Mouse (Mus musculus): Measurements from ENCODE around the gene Scrg1. TPM values are rescaled to one million over a fixed set of nuclear protein-coding genes. Genes with fewer than 3 reads are reported as not detected.

Scrg1 gene
- not detected in 2 replicates for polyA plus RNA-seq (2012)

DNA sequence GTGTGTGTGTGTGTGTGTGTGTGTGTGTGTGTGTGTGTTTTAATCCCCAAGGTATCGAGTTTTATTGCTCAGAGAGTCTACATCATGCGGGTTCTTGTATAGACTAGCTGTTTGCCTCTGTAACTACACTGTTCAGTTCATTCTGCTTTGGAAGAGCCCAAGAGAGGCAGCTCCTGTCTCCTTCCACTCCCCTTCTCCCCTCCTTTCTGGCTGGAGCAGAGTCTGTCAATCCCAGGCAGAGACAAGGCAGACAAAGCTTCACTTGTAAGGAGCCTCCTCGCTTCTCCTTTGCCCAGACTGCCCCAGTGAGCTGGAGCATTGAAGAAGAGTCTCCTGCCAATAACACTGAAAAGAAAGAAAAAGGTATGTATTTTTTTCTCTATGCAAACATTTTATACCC, at the start of gene Scrg1:
TSS of gene Scrg1 (plus strand) at position 159 of the 400 bp plus-strand sequence.
- Histone ChIP-seq H3K4me3 (replicated peaks) (no peak within 1 kb of the TSS), H3K27me3 (ENCODE audit: control insufficient read depth) (no peaks in the 10 kb centered on the region), H3K4me1 (ENCODE audit: control insufficient read depth) (no peaks in the 10 kb centered on the region), H3K36me3 (ENCODE audit: control insufficient read depth) (no peaks in the 10 kb centered on the region), H3K9me3 (ENCODE audit: control insufficient read depth, low read length) (no peaks in the 10 kb centered on the region)
- TF ChIP-seq TAL1 (IDR thresholded peaks at IDR 0.05; ENCODE audit: low read length) (no peak), GATA1 (IDR thresholded peaks at IDR 0.05; ENCODE audit: low read length) (no peak)

DNA sequence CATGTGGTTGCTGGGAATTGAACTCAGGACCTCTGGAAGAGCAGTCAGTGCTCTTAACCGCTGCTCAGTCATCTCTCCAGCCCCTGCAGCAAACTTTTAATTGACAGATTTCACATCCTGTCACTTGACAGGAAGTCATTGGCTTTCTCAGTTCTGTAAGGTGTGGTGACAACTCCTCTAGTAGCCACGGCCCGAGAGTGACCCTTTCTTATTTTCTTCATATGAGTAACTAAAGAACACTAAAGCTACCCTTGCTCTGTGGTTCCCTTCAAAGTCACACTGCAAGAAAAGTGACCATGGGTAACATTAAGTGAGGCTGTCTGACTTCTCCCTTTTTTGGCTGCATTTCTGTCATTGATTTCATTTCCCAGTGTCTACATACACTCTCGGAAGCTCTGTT, 49.4 kb upstream of the Scrg1 start:
- no peak for TF ChIP-seq TAL1 (IDR thresholded peaks at IDR 0.05; ENCODE audit: low read length)
- TF ChIP-seq GATA1 (IDR thresholded peaks at IDR 0.05; ENCODE audit: low read length) = no peak
- Histone ChIP-seq H3K4me3 (replicated peaks) (no peak overlapping the region), H3K9me3 (ENCODE audit: control insufficient read depth, low read length) (no peaks in the 10 kb centered on the region), H3K4me1 (ENCODE audit: control insufficient read depth) (no peaks in the 10 kb centered on the region), H3K27me3 (ENCODE audit: control insufficient read depth) (peaks cover 13% of the 10 kb centered on the region), H3K36me3 (ENCODE audit: control insufficient read depth) (no peaks in the 10 kb centered on the region)

DNA sequence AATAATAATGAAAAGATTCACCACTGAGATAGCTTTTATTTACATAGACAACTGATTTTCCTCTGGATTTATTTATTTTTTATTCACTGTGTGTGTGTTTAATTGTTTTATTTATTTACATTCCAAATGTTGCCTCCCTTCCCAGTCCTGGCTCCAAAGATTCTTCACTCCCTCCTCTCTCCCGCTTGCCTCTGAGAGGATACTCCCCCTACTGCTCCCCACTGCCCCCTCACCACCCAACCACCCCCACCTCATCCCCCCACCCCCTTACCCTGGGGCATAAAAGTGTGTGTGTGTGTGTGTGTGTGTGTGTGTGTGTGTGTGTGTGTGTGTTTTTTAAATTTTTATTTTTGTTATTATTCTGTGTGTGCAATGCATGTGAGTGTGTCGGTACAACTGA, 46.4 kb upstream of the Scrg1 start:
- Histone ChIP-seq H3K4me3 (replicated peaks) (no peak overlapping the region), H3K9me3 (ENCODE audit: control insufficient read depth, low read length) (no peaks in the 10 kb centered on the region), H3K36me3 (ENCODE audit: control insufficient read depth) (no peaks in the 10 kb centered on the region), H3K4me1 (ENCODE audit: control insufficient read depth) (no peaks in the 10 kb centered on the region), H3K27me3 (ENCODE audit: control insufficient read depth) (peaks cover 23% of the 10 kb centered on the region)
- TF ChIP-seq TAL1 (IDR thresholded peaks at IDR 0.05; ENCODE audit: low read length) (no peak), GATA1 (IDR thresholded peaks at IDR 0.05; ENCODE audit: low read length) (no peak)

DNA sequence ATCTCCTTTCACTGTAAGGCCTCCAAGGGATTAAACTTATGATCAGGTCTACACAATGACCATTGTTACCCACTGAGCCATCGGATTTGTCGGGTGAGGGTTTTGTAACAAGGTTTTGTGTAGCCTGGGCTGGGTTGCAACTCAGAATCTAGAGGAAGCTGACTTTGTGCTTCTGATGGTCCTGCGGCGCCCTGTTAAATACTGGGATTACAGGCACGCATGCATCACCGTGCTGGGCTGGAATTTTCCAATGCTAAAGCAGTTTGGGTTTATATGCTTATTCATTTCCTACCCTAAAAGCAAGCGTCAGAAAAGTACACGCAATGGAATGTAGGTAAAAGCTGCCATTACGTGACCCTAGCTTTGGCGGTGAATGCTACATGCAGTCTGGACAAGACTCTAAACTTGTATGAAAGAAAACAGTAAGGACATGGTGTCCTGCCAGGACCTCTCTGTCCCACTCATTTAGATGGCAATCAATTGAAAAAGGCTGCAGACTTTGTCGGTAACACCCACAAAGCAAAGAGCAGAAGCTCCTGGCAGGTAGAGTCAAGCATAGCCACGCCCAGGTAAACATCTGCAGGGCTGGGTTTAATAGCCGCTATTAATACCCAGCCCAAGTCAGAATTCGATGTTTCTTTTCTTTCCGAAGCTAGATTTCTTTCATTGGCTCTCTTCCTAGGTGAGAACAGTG, 45.8 kb upstream of the Scrg1 start:
- Histone ChIP-seq H3K36me3 (ENCODE audit: control insufficient read depth) (no peaks in the 10 kb centered on the region), H3K4me3 (replicated peaks) (no peak overlapping the region), H3K9me3 (ENCODE audit: control insufficient read depth, low read length) (no peaks in the 10 kb centered on the region), H3K4me1 (ENCODE audit: control insufficient read depth) (no peaks in the 10 kb centered on the region), H3K27me3 (ENCODE audit: control insufficient read depth) (peaks cover 23% of the 10 kb centered on the region)
- no peak for TF ChIP-seq TAL1 (IDR thresholded peaks at IDR 0.05; ENCODE audit: low read length)

DNA sequence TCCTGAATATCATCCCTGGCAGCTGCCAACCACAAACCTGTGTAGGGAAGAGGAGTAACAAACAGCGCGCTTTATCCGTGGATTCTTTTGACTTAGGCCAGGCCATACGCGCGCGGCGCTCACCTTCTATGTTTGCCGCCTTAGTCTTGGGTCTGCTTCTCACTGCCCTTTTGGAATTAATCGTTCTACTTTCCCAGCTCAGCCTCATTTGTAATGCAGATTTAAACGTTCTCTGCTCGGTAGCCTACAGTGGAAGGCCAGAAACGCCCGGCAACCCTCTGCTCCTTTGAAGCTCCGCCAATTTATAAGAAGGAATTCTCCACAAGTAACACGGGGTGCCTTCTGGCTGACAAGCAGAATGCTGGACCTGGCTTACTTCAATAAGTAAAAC, 45.3 kb upstream of the Scrg1 start:
- peaks cover 23% of the 10 kb centered on the region for H3K27me3 ChIP-seq (ENCODE audit: control insufficient read depth)
- no peaks in the 10 kb centered on the region for H3K9me3 ChIP-seq (ENCODE audit: control insufficient read depth, low read length)
- no peak overlapping the region for H3K4me3 ChIP-seq (replicated peaks)
- no peak for TF ChIP-seq TAL1 (IDR thresholded peaks at IDR 0.05; ENCODE audit: low read length)
- no peak for TF ChIP-seq GATA1 (IDR thresholded peaks at IDR 0.05; ENCODE audit: low read length)
- no peaks in the 10 kb centered on the region for H3K4me1 ChIP-seq (ENCODE audit: control insufficient read depth)
- H3K36me3 ChIP-seq (ENCODE audit: control insufficient read depth) = no peaks in the 10 kb centered on the region

DNA sequence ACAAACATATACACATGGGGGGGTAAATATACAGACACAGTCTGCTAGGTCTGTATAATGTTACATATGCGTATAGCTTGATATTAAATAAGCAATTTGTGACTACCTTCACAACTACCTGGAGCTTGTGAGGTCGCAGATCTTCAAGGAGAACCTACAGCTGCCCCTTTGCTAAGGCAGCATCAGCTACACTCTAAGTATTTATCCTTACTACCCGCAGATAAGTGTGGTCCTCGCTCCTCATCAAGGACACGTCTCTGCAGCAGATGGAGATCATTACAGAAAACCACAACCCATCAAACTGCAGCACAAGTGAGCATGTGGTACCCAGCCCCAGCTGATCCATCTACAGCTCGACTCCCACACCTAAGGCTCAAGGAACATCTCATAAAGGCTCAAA, 44.4 kb upstream of the Scrg1 start:
- Histone ChIP-seq H3K4me1 (ENCODE audit: control insufficient read depth) (no peaks in the 10 kb centered on the region), H3K27me3 (ENCODE audit: control insufficient read depth) (peaks cover 23% of the 10 kb centered on the region), H3K36me3 (ENCODE audit: control insufficient read depth) (no peaks in the 10 kb centered on the region), H3K4me3 (replicated peaks) (no peak overlapping the region), H3K9me3 (ENCODE audit: control insufficient read depth, low read length) (no peaks in the 10 kb centered on the region)
- TF ChIP-seq TAL1 (IDR thresholded peaks at IDR 0.05; ENCODE audit: low read length) = no peak
- no peak for TF ChIP-seq GATA1 (IDR thresholded peaks at IDR 0.05; ENCODE audit: low read length)

DNA sequence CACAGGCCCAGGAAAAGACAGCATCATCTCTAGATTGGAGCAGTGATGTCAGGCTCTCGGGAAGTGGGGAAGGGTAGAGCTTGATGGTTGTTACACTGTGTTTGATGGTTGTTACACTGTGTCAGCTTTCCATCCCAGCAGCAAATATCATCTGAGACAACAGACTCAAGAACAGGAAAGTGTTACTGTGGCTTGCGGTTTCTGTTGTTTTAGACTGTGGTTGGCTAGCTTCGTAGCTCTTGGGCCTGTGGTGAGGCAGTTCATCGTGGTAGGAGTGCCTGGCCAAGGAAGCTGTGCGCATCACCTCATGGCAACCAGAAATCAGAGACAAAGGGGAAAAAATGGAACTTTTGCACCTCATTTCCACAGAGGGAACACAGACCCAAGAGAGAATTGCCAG, 38.9 kb upstream of the Scrg1 start:
- no peaks in the 10 kb centered on the region for H3K4me1 ChIP-seq (ENCODE audit: control insufficient read depth)
- H3K27me3 ChIP-seq (ENCODE audit: control insufficient read depth) = peaks cover 5% of the 10 kb centered on the region
- H3K4me3 ChIP-seq (replicated peaks) = no peak overlapping the region
- H3K9me3 ChIP-seq (ENCODE audit: control insufficient read depth, low read length) = no peaks in the 10 kb centered on the region
- TF ChIP-seq GATA1 (IDR thresholded peaks at IDR 0.05; ENCODE audit: low read length) (no peak), TAL1 (IDR thresholded peaks at IDR 0.05; ENCODE audit: low read length) (no peak)
- no peaks in the 10 kb centered on the region for H3K36me3 ChIP-seq (ENCODE audit: control insufficient read depth)

DNA sequence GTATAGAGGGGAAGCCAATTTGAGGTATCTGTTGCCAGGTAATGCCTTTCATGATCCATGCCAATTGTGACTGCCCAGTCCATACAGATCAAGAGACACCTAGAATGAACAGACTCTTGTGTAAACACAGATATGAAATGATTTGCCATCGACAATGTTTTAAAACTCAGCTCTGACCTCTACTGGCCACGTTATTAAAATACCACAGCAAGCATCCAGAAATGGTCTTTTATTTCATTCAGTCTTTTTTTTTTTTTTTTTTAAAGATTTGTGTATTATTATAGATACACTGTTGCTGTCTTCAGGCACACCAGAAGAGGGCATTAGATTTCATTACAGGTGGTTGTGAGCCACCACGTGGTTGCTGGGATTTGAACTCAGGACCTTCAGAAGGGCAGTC, 29.6 kb upstream of the Scrg1 start:
- Histone ChIP-seq H3K4me1 (ENCODE audit: control insufficient read depth) (no peaks in the 10 kb centered on the region; the same call in 1 of the 2 replicates), H3K36me3 (ENCODE audit: control insufficient read depth) (no peaks in the 10 kb centered on the region), H3K9me3 (ENCODE audit: control insufficient read depth, low read length) (no peaks in the 10 kb centered on the region), H3K27me3 (ENCODE audit: control insufficient read depth) (peaks cover 7% of the 10 kb centered on the region), H3K4me3 (replicated peaks) (no peak overlapping the region)
- no peak for TF ChIP-seq GATA1 (IDR thresholded peaks at IDR 0.05; ENCODE audit: low read length)
- TF ChIP-seq TAL1 (IDR thresholded peaks at IDR 0.05; ENCODE audit: low read length) = no peak

DNA sequence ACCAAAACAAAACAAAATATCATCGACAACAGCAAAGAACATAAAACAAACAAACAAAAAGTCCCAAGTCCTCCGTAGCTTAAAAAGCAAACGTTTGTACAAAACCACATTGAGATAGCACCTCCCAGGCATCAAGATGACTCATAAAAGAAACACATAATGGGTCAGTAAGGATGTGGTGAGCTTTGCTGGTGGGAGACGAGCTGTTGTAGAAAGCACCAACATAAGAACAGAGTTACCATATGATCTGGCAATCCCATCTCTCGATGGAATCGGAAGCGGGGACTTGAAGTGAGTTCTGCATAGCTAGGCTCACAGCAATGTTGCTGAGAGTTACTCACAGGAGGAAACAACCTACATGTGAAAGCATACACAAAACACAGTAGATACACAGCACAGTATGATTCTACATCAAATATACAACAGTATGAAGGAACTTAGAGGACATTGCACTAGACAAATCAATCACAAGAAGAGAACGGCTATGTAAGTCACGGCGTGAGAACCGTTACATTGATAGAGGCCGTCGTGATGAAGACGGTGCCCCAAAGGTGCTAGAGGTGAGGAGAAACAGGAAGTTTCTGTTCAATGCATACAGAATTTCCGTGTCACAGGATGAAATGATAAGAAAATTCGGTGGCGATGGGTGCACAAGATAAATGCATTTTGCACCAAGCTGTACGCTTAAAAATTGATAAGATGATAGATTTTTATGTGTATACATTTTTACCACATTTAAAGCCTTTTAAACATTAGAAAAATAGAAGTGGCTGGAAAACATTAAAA, 27.9 kb upstream of the Scrg1 start:
- H3K27me3 ChIP-seq (ENCODE audit: control insufficient read depth) = peaks cover 7% of the 10 kb centered on the region
- no peak overlapping the region for H3K4me3 ChIP-seq (replicated peaks)
- H3K36me3 ChIP-seq (ENCODE audit: control insufficient read depth) = no peaks in the 10 kb centered on the region
- H3K4me1 ChIP-seq (ENCODE audit: control insufficient read depth) = no peaks in the 10 kb centered on the region; the same call in 1 of the 2 replicates
- no peak for TF ChIP-seq GATA1 (IDR thresholded peaks at IDR 0.05; ENCODE audit: low read length)
- no peak for TF ChIP-seq TAL1 (IDR thresholded peaks at IDR 0.05; ENCODE audit: low read length)
- no peaks in the 10 kb centered on the region for H3K9me3 ChIP-seq (ENCODE audit: control insufficient read depth, low read length)

All from erythroblast, embryonic 14.5 days (primary cell).